Mouse (Mus musculus) heart, adult 2 months (tissue): Measurements from ENCODE around the gene Lrrc58.
A peak's percentile ranks its signal among the peaks of the same experiment; 100 is the strongest.

Experiments used
- CTCF ChIP-seq: fragments of 200-600 bp; IDR thresholded peaks from 2 replicates; pipeline ENCODE4 v1.8.1; 2022; ENCODE audit warnings: antibody characterized with exemption, mild to moderate bottlenecking, moderate library complexity
- POLR2A ChIP-seq: fragments of 200-500 bp; IDR thresholded peaks from 2 replicates; pipeline ENCODE4 v1.6.1; 2011; ENCODE audit warnings: mild to moderate bottlenecking, low read depth, low read length, control low read depth; ENCODE audit not compliant: insufficient read depth

- TF ChIP-seq CTCF (0 out of 2 replicates have a peak, but pooled peaks have one; percentile 21), POLR2A (no peak)
Observed at GRCm38 (mm10) chr16:37919000-37919399, 50.8 kb downstream of the Lrrc58 start.
